Mouse (Mus musculus) spleen, postnatal 36 days (tissue): ENCODE measurements around the gene Gm48551.

Source experiments
- DNase-seq, 2 experiments: peaks; one replicate each; pipeline ENCODE4 v3.0.0; 2022; ENCODE audit warnings: low spot score in 2 of 2, mixed read lengths in 1 of 2

Gene Gm48551

DNA sequence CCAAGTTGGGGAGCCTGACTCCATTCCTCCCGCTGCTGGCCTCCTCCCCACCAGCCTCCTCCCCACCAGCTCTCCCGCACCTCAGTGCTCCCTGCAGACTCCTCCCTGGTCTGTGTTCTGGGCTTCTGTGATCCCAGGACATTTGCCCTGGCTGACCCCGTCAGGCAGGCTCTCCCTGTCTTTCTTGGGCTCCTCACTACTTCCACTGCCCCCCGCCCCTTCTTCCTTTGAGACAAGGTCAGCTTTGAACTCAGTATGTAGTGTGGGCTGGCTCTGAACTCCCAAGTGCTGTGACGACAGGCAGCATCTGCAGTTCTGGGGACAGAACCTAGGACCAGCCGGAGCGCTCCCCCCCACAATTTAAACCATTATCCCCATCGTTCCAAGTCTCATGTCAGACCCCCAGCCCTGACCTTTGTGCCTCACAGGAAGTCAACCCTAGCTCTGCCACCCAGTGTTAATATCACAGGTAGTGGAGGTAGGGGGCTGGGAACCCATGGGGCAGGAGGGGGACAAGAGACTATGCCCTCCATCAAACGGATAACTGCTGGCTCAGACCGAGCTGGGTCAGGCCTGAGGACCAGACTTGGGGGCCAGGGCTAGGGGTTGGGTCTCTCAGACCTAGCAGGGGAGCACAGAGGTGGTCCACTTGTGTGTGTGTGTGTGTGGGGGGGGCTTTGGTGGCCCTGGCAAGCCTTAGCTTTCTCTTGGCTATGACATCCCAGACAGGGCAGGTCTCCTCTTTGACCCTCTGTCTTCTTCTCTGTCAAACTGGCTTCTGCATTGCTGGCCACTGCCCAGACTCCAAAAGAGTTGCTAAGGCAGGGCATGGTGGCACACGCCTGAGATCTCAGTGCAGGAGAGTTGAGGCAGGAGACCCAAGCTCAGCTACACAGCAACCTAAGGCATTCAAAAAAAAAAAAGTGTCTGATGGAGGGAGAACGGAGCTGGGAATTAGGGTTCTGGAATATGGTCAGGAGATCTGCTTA, 33.3 kb downstream of the Gm48551 start:
- DNase-seq, result no peak

DNA sequence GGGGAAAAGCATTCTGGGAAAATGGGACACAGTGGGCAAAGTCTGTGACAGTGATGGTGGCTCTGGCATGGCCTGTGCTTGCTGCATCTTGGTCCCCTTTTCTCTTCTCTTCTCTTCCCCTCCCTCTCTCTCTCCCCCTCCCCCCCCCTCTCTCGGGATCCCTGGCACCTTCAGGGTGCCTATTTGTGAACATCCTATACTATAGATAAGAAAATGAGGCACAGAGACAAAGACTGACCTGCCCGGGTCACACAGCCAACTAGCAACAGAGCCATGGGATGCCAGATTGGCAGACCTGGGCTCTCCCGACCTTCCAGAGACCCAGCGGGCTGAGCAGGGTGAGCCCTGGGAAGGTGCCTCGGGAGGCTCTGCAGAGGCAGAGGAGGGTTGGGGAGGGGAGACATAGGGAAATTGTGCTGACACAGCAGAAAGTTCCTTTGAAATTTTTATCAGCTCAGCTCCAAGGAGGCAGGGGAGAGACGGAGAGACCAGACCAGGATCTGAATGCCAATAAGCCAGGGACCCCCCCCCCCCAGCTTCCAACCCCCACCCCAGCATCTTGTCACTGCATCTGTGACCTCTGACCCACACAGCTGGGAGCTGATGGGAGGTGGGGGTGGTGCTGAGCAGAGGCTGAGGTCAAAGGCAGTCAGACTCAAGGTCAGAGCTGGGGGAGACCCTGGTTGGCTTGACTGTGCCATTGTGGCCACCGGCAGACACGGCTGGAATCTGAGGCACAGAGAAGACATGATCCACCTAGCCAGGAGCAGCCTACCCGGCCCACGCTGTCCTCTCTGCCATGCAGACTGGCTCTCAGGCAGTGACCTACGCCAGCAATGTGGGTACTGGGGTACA, 34.2 kb downstream of the Gm48551 start:
- no peak for DNase-seq

DNA sequence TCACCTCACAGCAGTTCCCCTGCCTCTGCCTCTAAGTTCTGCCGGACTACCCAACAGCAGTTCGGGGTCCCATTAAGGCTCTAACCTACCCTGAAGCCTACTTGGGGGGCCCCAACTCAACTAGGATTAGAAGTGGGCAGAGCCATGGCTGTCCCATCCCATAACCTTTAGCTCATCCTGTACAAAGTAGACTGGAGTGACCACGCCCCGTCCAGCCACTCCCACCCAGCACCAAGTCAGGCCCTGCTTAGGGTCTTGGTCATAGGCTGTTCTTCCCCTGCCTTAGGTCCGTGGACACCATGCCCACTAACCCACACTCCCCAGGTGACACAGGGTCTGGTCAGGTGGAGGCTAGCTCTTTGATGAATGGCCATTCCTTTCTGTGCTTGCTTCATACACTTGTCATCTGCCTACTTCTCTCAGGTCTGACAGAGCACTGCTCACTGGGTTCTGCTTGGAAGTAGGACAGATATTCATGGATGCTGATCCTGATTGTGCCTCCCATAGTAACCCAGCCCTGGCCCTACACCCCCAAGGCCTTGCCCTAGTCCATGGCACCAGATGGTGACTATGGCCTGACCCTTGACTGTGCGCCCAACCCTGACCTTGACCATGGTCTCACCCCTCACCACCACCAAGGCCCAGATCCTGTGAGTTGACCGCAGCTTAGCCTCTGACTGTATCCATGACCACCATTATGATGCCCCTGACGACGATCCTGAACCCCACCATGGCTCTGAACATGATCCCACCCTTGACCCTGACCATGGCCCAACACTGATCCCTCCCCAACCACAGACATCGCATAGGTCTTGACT, 35.1 kb downstream of the Gm48551 start:
- no peak for DNase-seq

DNA sequence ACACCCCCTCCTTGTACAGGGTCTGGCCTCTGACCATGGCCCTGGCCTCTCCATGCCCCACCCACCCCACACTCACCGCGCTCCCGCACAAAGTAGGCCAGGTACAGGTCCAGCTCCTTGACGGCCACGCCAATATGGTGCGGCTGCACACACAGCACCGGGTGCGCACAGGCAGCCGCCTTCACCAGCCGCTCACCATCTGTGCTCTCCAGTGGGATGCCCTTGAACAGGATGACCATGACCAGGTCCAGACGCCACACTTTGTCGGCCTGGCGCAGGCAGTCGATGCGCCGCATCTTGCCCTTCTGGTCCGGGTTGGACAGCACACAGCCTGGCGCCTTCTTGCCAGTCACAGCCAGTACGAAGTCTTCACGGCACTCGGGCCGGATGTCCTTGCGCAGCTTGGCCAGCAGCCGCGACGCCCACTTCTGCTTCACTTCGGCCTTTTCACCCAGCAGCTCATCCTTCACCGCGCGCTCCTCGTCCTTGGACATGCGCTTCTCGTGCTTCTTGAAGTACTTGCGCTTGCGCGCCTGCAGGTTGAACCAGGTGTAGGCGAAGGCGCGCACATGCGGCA, 36.0 kb downstream of the Gm48551 start:
- DNase-seq, result no peak

DNA sequence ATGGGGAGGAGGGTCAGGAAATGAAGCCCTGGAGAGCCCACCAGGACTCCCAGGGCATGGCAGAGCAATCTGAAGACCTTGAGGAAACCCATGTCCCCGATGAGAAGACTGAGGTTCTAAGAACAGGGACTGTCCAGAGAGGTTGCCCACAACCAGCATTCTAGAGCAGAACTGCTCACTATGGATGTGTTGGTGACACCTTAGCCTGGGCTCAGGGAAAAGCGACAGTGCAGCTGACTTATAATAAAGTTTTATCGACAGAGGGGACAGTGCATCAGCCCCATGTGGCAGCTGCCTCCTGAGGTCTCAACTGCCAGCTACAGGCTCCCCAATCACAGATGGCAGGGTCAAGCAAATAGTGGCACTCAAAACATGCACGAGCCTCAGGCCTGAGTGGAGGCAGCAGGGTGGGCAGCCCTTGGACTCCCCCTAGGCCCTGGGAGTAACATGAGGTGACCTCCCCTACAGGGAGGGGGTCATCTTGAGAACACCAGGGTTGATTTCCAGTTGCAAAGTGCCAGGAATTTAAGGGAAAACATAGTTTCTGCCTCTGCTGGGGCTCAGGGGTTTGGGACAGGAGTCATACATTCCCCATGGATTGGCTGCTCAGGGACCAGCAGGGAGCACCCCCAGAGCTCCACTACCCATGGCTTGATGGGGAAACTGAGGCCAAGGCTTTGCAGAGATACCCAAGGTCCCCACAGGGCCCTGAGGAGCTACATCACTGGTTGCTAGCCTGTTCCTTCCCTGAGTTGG, 37.0 kb downstream of the Gm48551 start:
- DNase-seq, result no peak

DNA sequence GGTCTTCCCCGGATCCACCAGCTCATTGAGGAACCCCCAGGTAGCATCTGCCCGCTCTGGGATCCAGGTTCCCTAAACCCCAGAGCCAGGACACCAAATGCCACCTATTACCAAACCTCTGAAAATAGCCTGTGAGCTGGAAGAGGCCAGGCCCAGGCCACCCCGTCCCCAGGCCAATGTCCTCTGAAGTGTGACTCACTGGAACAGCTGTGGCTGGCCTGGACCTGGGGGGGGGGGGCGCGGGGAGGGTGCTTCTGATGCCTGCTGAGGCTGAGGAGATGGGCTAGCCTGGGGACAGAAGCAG, 37.5 kb downstream of the Gm48551 start:
- DNase-seq, result no peak

DNA sequence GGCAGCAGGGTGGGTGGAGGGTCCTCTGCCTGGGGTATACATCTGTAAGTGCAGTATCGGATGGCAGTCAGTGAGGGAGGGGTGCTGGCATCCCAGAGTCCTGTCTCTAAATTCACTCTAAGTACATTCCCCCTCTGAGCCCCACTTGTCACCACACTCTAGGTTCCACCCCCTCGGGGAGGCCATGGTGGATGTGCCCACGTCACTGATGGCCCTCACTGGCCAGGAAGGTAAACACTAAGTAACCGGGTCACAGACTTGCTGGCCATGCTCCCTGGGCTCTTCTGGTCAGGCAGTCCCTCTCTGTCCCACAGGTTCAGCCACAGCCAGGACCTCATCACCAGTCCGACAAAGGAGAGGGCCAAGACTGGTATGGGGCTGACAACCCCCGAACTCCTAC, 37.9 kb downstream of the Gm48551 start:
- DNase-seq, result no peak

DNA sequence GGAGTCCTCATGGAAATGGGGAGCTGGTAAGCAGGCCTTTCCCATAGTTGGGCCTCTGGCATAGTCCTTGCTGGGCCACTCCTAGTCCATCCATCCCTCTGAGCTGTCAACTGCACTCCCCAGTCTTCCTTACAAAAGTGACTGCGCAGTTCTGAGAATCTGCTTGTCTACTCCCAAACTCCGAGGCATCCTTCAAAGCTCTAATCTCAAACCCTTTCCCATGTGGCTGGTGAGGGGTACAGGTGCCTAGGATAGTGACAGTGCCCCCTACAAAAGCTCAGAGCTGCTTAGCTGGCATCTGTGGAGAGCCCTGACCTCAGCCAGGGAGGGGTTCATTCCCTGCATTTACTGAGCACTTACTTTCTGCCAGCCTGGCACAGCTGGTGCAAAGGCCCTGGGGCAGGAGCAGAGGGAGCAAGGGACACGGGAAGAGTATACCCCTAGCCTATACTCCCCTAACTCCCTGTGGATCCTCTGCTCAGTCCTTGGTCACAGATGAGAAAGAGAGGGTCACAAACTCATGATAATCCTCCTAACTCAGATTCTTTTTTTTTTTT, 38.5 kb downstream of the Gm48551 start:
- DNase-seq, result no peak

DNA sequence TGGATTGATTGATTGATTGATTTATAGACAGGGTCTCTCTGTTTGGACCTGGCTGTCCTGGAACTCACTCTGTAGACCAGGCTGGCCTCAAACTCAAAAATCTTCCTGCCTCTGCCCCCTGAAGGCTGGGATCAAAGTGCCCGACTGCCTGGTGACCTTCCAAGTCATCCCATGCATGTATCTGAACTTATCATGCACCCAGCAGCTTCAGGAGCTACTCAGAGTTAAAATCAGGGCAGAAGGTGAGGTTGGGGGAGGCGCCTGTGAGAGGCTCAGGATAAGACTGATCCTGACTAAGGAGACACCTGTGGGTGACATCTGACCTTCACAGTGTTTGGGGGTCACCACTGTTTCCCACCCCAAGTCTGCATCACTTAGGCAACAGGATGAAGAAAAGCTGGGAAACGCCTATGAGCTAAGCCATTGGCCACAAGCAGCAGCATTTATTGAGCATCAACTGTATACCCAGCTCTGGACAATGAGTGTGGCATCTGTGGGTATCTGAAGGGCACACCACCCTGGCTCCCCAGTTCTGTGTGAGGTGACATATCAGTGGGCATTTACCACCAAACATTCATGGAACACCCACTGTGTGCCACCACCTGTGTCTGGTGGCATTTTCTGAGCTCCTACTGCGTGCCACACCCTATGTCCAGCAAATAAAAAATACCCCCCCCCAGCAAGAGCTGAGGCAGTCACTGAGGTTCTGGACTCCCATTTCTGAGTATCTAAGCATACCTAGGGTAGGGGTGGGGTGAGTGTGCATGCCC, 39.4 kb downstream of the Gm48551 start:
- no peak for DNase-seq

DNA sequence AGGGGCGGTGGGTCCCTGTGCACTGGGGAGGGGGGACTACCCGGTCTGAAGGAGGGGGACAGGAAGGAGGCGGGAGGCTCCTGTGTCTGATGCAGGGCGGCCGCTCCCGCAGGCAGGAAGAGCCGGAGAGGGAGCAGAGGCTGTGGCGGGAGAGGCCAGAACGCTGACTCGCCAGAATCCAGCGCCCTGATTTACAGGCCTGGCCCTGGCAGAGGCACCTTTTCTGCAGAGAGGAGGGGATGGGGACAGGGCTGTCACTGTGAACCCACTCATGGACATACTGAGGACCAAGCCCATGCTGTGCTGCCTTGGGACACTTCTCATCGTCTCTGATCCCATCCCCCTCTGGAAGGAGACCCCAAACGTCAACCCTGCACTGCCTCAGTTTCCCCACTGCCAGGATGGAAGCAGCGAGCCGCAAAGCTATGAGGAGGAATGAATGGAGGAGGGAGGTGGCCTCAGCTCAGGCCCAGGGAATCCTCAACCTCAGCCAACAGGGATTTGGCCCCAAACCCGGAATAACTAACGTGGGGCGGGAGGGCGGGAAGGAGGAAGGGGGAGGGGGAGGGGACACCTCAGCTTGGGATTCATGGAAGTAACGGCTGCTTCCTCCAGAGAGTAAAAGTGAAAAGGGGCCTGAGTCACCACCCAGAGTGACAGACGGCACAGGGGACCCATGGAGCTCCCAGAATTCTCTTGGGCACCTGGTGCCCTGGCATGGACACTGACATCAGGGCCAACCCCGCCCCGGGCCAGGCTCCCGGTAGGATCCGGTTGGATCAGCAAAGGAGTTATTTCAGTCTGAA, 40.2 kb downstream of the Gm48551 start:
- no peak for DNase-seq

DNA sequence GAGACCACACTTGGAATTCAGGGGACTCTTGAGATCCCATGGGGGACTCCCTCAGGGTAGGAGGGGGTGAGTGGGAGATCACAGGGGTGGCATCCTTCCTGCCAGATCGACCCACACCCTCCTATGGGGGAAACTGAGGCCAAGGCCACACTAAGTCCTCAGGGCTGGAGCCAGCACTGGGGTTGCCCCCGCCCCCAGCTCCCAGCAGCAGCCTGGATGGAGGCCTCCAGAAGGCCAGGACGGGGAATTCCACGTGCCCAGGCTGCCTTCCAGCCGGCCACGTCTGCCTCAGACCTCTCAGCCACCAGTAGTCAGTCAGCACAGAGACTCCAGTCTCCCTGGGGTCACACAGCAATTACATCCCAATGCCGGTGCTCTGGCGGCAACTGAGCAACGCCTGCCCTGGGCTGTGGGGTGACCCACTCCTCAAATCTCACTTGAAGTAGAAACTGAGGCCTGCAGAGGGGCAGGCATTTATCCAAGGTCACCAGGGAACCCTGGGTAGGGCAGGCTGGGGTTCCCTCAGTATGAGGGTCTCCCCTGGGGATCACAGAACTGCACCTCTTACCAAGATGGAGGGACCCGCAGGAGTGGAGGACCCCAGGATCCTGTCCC, 41.1 kb downstream of the Gm48551 start:
- DNase-seq, result no peak

DNA sequence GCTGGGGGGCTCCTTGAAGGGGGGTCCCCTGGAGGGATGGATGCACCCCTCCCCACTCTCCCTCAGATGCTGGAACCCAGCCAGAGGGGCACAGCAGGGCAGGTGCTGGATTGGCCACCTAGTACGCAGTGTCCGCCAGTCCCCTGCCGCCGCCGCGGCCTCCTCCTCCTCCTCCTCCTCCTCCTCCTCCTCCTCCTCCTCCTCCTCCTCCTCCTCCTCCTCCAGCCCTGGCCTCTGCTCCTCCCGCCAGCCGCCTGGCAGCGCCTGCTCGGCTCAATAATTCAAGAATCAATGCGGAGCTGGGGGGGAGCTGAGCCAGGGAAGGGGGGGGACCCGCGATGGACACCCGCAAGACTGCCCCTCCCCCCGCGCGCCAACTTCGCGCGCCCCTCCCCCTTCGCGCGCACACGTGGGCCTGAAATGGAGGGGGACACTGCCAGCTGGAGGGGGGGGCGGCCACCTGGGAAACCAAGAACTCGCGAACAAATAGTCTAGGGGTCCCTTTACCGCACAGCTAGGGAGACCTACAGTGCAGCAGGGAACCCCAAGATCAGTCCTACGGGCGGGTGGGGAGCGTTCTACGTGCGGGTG, 41.9 kb downstream of the Gm48551 start:
- DNase-seq, result no peak

DNA sequence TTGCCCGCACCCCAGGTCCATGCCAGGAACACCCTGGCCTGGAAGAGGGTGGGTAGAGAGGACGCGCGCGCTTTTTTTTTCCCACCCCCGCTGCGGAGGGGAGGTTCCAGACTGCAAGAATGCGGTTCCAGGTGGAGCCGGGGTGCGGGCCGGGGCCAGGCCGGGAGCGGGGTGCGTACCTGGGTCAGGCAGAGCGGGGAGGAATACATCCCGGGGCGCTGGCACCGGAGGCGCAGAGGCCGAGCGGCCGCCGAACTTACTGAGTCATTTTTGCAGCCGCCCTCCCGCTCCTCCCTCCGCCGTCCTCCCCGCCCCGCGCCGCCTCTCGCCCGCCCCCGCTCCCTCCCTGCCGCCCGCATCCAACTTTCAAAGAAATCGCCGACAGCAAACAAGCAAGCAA, 42.6 kb downstream of the Gm48551 start:
- no peak for DNase-seq

DNA sequence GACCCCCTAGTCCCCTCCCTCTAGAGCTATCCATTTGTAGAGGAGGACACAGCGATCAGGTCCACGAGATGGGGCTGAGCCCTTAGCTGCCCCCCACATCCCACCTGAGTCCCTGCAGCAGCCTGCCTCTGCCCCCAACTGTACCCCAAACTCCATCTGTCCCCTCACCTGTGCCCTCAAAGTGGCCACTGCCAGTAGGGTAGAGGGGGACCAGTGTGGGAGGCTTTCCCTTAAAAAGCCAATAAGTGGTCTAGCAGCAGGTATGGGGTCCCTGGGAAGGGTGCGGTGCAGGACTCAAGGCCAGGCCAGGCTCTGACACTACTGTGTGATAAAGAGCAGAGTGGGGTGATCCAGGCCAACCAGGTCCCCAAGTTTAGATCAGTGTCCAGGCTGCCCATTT, 43.1 kb downstream of the Gm48551 start:
- no peak for DNase-seq

DNA sequence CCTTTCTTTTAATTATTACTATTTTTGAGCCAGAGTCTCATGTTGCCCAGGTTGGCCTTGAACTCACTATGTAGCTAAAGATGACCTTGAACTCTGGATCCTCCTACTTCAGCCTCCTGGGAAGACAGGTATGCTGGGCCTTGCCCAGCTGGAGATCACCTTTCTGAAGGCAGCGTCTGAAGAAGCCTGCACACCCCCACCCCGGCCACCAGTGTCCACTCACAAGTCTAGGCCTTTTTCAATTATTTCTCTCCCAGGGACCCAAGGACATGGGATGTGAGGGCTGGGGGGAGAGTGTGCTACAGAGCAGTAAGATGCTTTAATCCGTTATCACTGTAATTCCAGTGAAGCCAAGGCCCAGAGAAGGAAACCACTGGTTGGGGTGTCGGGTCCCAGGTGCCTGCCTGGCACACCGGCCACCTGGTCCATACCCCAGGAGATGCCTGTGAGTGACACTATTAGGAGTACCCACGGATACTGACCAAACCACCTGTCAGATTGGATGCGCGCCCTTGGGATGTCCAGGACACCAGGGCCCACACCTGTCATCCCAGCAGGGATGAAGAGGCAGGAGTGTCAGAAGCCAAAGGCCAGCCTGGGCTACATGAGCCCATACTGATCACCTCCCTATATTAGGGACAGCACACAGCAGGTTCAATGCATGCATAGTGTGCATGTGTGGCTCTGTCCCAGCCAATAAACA, 43.7 kb downstream of the Gm48551 start:
- DNase-seq, result no peak

DNA sequence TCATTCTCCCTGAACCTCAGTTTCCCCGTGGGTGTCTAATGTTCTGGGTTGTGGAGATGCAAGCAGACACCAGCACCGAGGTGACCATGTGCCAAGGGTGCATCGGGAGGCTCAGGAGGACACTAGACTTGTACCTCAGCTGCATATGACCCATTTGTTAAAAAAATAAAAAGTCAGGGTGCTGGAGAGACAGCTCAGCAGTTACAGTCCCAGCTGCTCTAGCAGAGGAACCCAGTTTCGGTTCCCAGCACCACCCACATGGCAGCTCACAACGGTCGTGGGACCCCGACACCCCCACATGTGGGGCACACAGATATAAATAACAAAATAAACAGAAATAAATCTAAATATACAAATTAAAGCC, 44.2 kb downstream of the Gm48551 start:
- no peak for DNase-seq

DNA sequence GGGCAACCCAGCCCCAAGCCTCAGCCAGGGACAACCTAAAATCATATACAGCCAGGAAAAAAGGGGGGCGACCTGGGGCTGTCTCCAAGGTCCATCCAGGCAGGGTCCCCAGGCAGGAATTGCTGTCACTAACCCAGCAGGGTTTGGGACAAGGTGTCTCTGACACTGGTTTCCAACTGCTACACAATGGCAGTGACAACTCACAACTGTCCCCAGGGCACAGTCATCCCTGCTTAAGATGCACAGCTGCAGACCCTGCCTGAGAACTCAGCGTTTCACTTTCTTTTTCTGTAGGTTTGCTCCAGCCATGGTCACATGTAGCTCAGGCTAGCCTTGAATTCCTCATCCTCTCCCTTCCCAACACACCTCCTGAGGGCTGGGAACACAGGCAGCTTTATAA, 44.8 kb downstream of the Gm48551 start:
- no peak for DNase-seq
